Mouse (Mus musculus) hindbrain, embryonic 14.5 days (tissue): ENCODE measurements around the gene Rd3. TPM values are rescaled to one million over a fixed set of nuclear protein-coding genes. Genes with fewer than 3 reads are reported as not detected.

Source experiments
- ATAC-seq: fragments of 200-750 bp; cut with Nextera tagmentation; 2 replicates; pipeline ENCODE4 v1.8.0; 2017; ENCODE audit warnings: moderate number of reproducible peaks, mild to moderate bottlenecking, moderate TSS enrichment, moderate library complexity; ENCODE audit not compliant: low FRiP score
- DNase-seq: peaks from one replicate; pipeline ENCODE4 v3.0.0-alpha.2; 2015; ENCODE audit warnings: low spot score
- H3K27ac ChIP-seq: fragments of 300-500 bp; sonication (generic); 2 replicates; pipeline ENCODE4 v1.5.1; 2014; ENCODE audit warnings: mild to moderate bottlenecking, moderate library complexity
- H3K27me3 ChIP-seq: fragments of 300-500 bp; sonication (generic); 2 replicates; pipeline ENCODE4 v1.6.1; 2014; ENCODE audit warnings: mild to moderate bottlenecking, low read length, mixed read lengths; ENCODE audit not compliant: control insufficient read depth, insufficient read depth
- H3K36me3 ChIP-seq: fragments of 300-500 bp; sonication (generic); replicated peaks from 2 replicates; pipeline ENCODE4 v1.6.1; 2014; ENCODE audit not compliant: control insufficient read depth, insufficient read depth
- H3K4me1 ChIP-seq: fragments of 300-500 bp; sonication (generic); replicated peaks from 2 replicates; pipeline ENCODE4 v1.6.1; 2014; ENCODE audit warnings: antibody characterized with exemption, low read length, mixed read lengths; ENCODE audit not compliant: control insufficient read depth, insufficient read depth
- H3K4me2 ChIP-seq: fragments of 300-500 bp; sonication (generic); replicated peaks from 2 replicates; pipeline ENCODE4 v1.6.1; 2014; ENCODE audit warnings: mild to moderate bottlenecking, moderate library complexity
- H3K4me3 ChIP-seq: fragments of 300-500 bp; sonication (generic); replicated peaks from 2 replicates; pipeline ENCODE4 v1.5.1; 2014; ENCODE audit warnings: mild to moderate bottlenecking, low read length
- H3K9ac ChIP-seq: fragments of 300-500 bp; sonication (generic); 2 replicates; pipeline ENCODE4 v1.6.1; 2014
- H3K9me3 ChIP-seq: fragments of 300-500 bp; sonication (generic); 2 replicates; pipeline ENCODE4 v1.6.1; 2016; ENCODE audit warnings: low read length; ENCODE audit not compliant: control insufficient read depth
- WGBS: fragments of 180-500 bp; shearing (Covaris S2); extraction: QIAGEN DNeasy Blood & Tissue Kit; methylation state at CpG from one replicate; pipeline ENCODE4 v1.1.7; 2014; 5-methylcytosine and 5-hydroxymethylcytosine counted together
- polyA plus RNA-seq: library from polyadenylated mRNA; unstranded; fragments of >200 nt; fragmentation: Nextera tagmentation; extraction: Ambion mirVana; gene quantifications from 2 replicates; pipeline ENCODE4 v1.2.1, GENCODE M21; 2014

The Rd3 gene
- polyA plus RNA-seq, 1 experiment from 2014 or later: 5.3 TPM

GRCm38 (mm10) chr1:191986674-191987480, 9.7 kb downstream of the Rd3 start:
- Histone ChIP-seq H3K4me2 (no peak overlapping the region), H3K9me3 (no peaks in the 10 kb centered on the region), H3K4me1 (0 out of 2 replicates have a peak, but pooled peaks cover 3% of the 10 kb centered on the region), H3K9ac (no peak overlapping the region), H3K4me3 (no peak overlapping the region), H3K27ac (no peak overlapping the region), H3K27me3 (no peaks in the 10 kb centered on the region), H3K36me3 (no peaks in the 10 kb centered on the region)
- DNase-seq (no peak), ATAC-seq (no peak)
- WGBS: 81% methylated on average over 8 of the region's 8 CpGs

DNA sequence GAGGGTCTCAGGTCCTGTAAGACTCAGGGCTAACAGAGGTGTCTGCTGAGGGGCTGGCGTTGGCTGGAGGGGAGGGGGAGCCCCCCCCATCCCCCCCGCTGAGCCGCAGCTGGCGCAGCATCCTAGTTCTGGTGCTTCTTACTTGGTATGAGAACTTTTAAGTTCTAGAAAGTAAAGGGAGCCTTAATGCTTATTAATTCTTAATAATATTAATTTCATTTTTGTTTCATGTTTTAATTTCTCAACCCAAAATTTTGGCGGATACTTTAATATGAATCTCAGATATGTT, 10.3 kb downstream of the Rd3 start:
- DNase-seq: no peak
- Histone ChIP-seq H3K36me3 (no peaks in the 10 kb centered on the region), H3K27me3 (no peaks in the 10 kb centered on the region), H3K4me1 (0 out of 2 replicates have a peak, but pooled peaks cover 3% of the 10 kb centered on the region), H3K4me2 (no peak overlapping the region), H3K27ac (no peak overlapping the region), H3K4me3 (no peak overlapping the region), H3K9me3 (no peaks in the 10 kb centered on the region), H3K9ac (no peak overlapping the region)
- 54% methylated on average over 5 of the region's 5 CpGs for WGBS
- ATAC-seq: no peak

- DNase-seq (no peak), ATAC-seq (no peak)
- no peak overlapping the region for H3K4me3 ChIP-seq
- 0 out of 2 replicates have a peak, but pooled peaks cover 3% of the 10 kb centered on the region for H3K4me1 ChIP-seq
- WGBS: 87% methylated on average over 3 of the region's 3 CpGs
- H3K36me3 ChIP-seq: no peaks in the 10 kb centered on the region
- H3K27me3 ChIP-seq: no peaks in the 10 kb centered on the region
- H3K9me3 ChIP-seq: no peaks in the 10 kb centered on the region
- H3K27ac ChIP-seq: no peak overlapping the region
- H3K9ac ChIP-seq: no peak overlapping the region
- no peak overlapping the region for H3K4me2 ChIP-seq
Measured at GRCm38 (mm10) chr1:191988646-191989045, 11.5 kb downstream of the Rd3 start.

GRCm38 (mm10) chr1:191989060-191989459, 11.9 kb downstream of the Rd3 start:
- H3K9ac ChIP-seq: peak overlapping the region; percentile 80; the same call in 1 of the 2 replicates
- no peak for ATAC-seq
- peak overlapping the region; percentile 53; the same call in 1 of the 2 replicates for H3K4me3 ChIP-seq

DNA sequence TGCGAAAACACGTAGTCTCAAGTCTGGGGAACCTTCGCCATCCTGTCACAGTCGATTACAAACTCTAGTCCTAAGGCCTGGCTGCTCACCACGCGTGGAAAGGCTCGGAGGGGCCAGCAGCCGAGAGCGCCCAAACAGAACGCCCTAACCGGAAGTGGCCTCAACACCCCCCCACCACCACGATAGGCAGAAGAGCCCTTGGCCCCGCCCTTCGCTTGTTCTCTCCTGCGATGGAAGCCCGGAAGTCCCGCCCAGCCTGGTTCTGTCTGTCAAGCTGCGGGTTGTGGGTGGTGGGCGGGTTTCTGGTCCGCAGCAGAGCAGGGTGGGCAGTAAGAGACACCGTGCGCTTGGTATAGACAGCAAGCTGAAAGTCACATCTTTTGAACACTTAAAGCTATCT, 12.8 kb downstream of the Rd3 start:
- peak overlapping the region; percentile 80 for H3K9ac ChIP-seq
- under 1% methylated on average over 22 of the region's 22 CpGs for WGBS
- no peaks in the 10 kb centered on the region for H3K36me3 ChIP-seq

More at GRCm38 (mm10) chr1:191989060-191989459, 11.9 kb downstream of the Rd3 start:
- DNase-seq: no peak
- Histone ChIP-seq H3K36me3 (no peaks in the 10 kb centered on the region), H3K9me3 (no peaks in the 10 kb centered on the region), H3K4me1 (0 out of 2 replicates have a peak, but pooled peaks cover 3% of the 10 kb centered on the region), H3K4me2 (peak overlapping the region; percentile 66), H3K27ac (no peak overlapping the region), H3K27me3 (no peaks in the 10 kb centered on the region)
- WGBS: 97% methylated on average over 5 of the region's 5 CpGs

GRCm38 (mm10) chr1:191992040-191992780, 15.0 kb downstream of the Rd3 start:
- Histone ChIP-seq H3K9me3 (no peaks in the 10 kb centered on the region), H3K4me3 (no peak overlapping the region), H3K36me3 (no peaks in the 10 kb centered on the region), H3K27ac (no peak overlapping the region), H3K4me2 (no peak overlapping the region), H3K27me3 (no peaks in the 10 kb centered on the region), H3K9ac (no peak overlapping the region), H3K4me1 (0 out of 2 replicates have a peak, but pooled peaks cover 3% of the 10 kb centered on the region)
- ATAC-seq (no peak), DNase-seq (no peak)
- WGBS: 73% methylated on average over 7 of the region's 7 CpGs

More for the DNA sequence above, 12.8 kb downstream of the Rd3 start:
- ATAC-seq (peak; percentile 98), DNase-seq (peak; percentile 97)
- Histone ChIP-seq H3K9me3 (no peaks in the 10 kb centered on the region), H3K4me2 (peak overlapping the region; percentile 66), H3K4me3 (peak overlapping the region; percentile 53), H3K27me3 (no peaks in the 10 kb centered on the region), H3K4me1 (0 out of 2 replicates have a peak, but pooled peaks cover 3% of the 10 kb centered on the region), H3K27ac (peak overlapping the region; percentile 88)

DNA sequence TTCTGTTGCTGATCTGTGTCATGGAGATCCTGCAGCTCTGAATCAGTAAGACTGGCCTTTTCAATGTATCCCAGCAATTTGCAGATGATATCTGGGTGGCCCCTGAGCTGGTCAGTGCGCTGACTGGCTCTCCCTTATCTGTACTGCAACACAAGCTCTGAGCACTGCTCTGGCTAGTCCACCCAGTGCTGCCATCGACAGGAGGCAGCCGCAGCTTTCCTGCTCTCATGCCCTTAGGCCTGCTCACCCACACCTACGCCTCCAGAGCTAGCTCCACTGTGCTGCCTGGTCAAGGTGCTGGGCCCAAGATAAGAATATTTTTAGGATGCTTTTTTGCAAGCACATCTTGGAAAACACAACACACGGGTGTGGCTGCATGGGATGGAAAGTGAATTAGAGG, 17.3 kb downstream of the Rd3 start:
- ATAC-seq (no peak), DNase-seq (no peak)
- H3K4me2 ChIP-seq: no peak overlapping the region
- 76% methylated on average over 5 of the region's 5 CpGs for WGBS
- no peaks in the 10 kb centered on the region for H3K36me3 ChIP-seq
- 0 out of 2 replicates have a peak, but pooled peaks cover 1% of the 10 kb centered on the region for H3K4me1 ChIP-seq
- H3K9me3 ChIP-seq: no peaks in the 10 kb centered on the region
- no peak overlapping the region for H3K9ac ChIP-seq
- H3K27ac ChIP-seq: no peak overlapping the region
- no peaks in the 10 kb centered on the region for H3K27me3 ChIP-seq
- no peak overlapping the region for H3K4me3 ChIP-seq

- no peaks in the 10 kb centered on the region for H3K9me3 ChIP-seq
- no peak overlapping the region for H3K27ac ChIP-seq
- no peak overlapping the region for H3K4me3 ChIP-seq
- WGBS: 63% methylated on average over 4 of the region's 4 CpGs
- H3K9ac ChIP-seq: no peak overlapping the region
- DNase-seq: no peak
- ATAC-seq: no peak
- H3K4me1 ChIP-seq: no peaks in the 10 kb centered on the region
- H3K4me2 ChIP-seq: no peak overlapping the region
- no peaks in the 10 kb centered on the region for H3K36me3 ChIP-seq
- no peaks in the 10 kb centered on the region for H3K27me3 ChIP-seq
Measured at GRCm38 (mm10) chr1:191995488-191995887, 18.3 kb downstream of the Rd3 start.

GRCm38 (mm10) chr1:191995916-191996315, 18.7 kb downstream of the Rd3 start:
- Histone ChIP-seq H3K9me3 (no peaks in the 10 kb centered on the region), H3K4me3 (no peak overlapping the region), H3K36me3 (no peaks in the 10 kb centered on the region), H3K27ac (no peak overlapping the region), H3K9ac (no peak overlapping the region), H3K4me2 (no peak overlapping the region), H3K27me3 (no peaks in the 10 kb centered on the region), H3K4me1 (no peaks in the 10 kb centered on the region)
- no peak for DNase-seq
- no peak for ATAC-seq
- WGBS: 92% methylated on average over 7 of the region's 7 CpGs
